Mouse (Mus musculus) spleen, adult 2 months (tissue): Measurements from ENCODE around the gene Rad9a. TPM values are rescaled to one million over a fixed set of nuclear protein-coding genes. Genes with fewer than 3 reads are reported as not detected.
A peak's percentile ranks its signal among the peaks of the same experiment; 100 is the strongest.

Experiments
- DNase-seq, 2 experiments: peaks; one replicate each; pipeline versions ENCODE4 v3.0.0 to v3.0.0-alpha.2; 2012 to 2021; ENCODE audit warnings: low spot score in 2 of 2, low read depth in 1 of 2
- H3K27ac ChIP-seq: fragments of 200-500 bp; 2 replicates; pipeline ENCODE4 v1.5.1; 2012; ENCODE audit warnings: low read length, inconsistent platforms; ENCODE audit not compliant: insufficient read depth
- H3K27me3 ChIP-seq: fragments of 200-500 bp; 2 replicates; pipeline ENCODE4 v1.6.1; 2012; ENCODE audit warnings: mild to moderate bottlenecking, moderate library complexity, low read length, inconsistent platforms; ENCODE audit not compliant: control insufficient read depth, insufficient read depth
- H3K36me3 ChIP-seq: fragments of 200-500 bp; 2 replicates; pipeline ENCODE4 v1.6.1; 2012; ENCODE audit warnings: mild to moderate bottlenecking, low read length, inconsistent platforms; ENCODE audit not compliant: control insufficient read depth, insufficient read depth
- H3K4me1 ChIP-seq: fragments of 200-500 bp; 2 replicates; pipeline ENCODE4 v1.6.1; 2011; ENCODE audit warnings: inconsistent platforms; ENCODE audit not compliant: control insufficient read depth, insufficient read depth, insufficient read length
- H3K4me3 ChIP-seq: fragments of 200-500 bp; 2 replicates; pipeline ENCODE4 v1.5.1; 2011; ENCODE audit warnings: mild to moderate bottlenecking, inconsistent platforms; ENCODE audit not compliant: insufficient read depth, insufficient read length; ENCODE audit errors: extremely low read depth
- CTCF ChIP-seq: fragments of 200-500 bp; IDR thresholded peaks from 2 replicates; pipeline ENCODE4 v1.5.1; 2011; ENCODE audit warnings: mild to moderate bottlenecking, inconsistent platforms; ENCODE audit not compliant: insufficient read depth, insufficient read length, insufficient replicate concordance; ENCODE audit errors: extremely low read depth
- POLR2A ChIP-seq: fragments of 200-500 bp; IDR thresholded peaks from 2 replicates; pipeline ENCODE4 v1.6.1; 2011; ENCODE audit warnings: low read depth, low read length, inconsistent platforms
- WGBS: fragments of 180-500 bp; shearing (Covaris S2); methylation state at CpG from one replicate; pipeline ENCODE4 v1.1.7; 2018; 5-methylcytosine and 5-hydroxymethylcytosine counted together
- polyA plus RNA-seq: library from polyadenylated mRNA; depleted of rRNA; stranded (reverse); fragments of >200 nt; gene quantifications from 2 replicates; pipeline ENCODE4 v1.2.3, GENCODE M21; 2012

Rad9a gene
- polyA plus RNA-seq, 1 experiment, result 53.1 TPM

GRCm38 (mm10) chr19:4156771-4157170 lies 44.7 kb downstream of the Rad9a start:
- DNase-seq, result no peak
- H3K4me3 ChIP-seq, result no peak overlapping the region
- no peaks in the 10 kb centered on the region for H3K27me3 ChIP-seq
- TF ChIP-seq CTCF (no peak), POLR2A (no peak)
- peaks cover 36% of the 10 kb centered on the region for H3K36me3 ChIP-seq
- H3K4me1 ChIP-seq, result peaks cover 13% of the 10 kb centered on the region; the same call in 1 of the 2 replicates
- 87% methylated on average over 12 of the region's 12 CpGs for WGBS
- H3K27ac ChIP-seq, result no peak overlapping the region; the same call in 1 of the 2 replicates

- Histone ChIP-seq H3K36me3 (peaks cover 39% of the 10 kb centered on the region), H3K27ac (peak overlapping the region; percentile 96), H3K4me1 (peaks cover 13% of the 10 kb centered on the region; the same call in 1 of the 2 replicates), H3K27me3 (no peaks in the 10 kb centered on the region), H3K4me3 (peak overlapping the region; percentile 80)
- TF ChIP-seq CTCF, result no peak
- no peak for TF ChIP-seq POLR2A
- DNase-seq, result no peak
- 20% methylated on average over 20 of the region's 20 CpGs for WGBS
Measured at GRCm38 (mm10) chr19:4156073-4156579, 45.3 kb downstream of the Rad9a start.

GRCm38 (mm10) chr19:4155223-4156072 lies 46.0 kb downstream of the Rad9a start:
- Histone ChIP-seq H3K36me3 (peaks cover 42% of the 10 kb centered on the region), H3K4me3 (peak overlapping the region; percentile 80), H3K27me3 (no peaks in the 10 kb centered on the region), H3K4me1 (peaks cover 16% of the 10 kb centered on the region; the same call in 1 of the 2 replicates), H3K27ac (peak overlapping the region; percentile 96)
- WGBS, result 17% methylated on average over 6 of the region's 6 CpGs
- no peak for TF ChIP-seq CTCF
- peak; percentile 82 for TF ChIP-seq POLR2A
- peak in 1 of 2 experiments; percentile 63 for DNase-seq

DNA sequence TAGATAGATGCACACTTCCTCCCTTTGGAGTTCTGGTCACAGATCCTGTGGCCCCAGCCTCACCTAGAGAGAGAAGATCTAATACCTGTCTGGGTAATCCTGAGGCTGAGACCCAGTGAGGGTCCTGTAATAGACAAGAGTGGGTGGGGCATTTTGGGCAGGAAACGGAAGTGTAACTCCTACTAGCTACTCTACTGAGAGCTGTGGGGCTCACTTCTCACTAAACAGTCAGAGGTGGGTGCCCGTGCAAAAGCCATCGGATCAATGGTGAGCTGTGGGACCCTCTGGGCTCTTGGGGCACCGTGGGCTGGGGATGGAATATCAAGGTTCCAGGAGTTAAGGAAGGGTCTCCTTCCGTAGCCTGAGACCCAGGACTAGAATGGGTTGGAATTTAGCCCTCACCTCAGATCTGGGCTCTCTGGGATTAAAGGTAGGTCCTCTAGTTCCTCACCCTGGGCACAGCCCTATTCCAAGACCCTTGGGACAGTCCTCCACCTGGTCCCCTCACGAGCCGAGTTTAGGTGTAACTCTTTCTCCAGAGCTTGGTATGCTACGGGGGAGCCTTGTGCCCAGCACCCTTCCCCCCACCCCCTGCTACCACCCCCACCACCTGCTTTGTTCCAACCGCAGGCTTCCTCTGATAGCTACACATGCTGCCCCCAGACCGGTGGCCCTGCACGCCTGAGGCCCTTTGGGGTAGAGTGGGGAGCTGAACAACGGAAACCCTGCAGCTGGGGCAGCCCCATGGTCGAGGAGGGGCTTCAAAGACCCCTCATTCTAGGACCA lies 46.8 kb downstream of the Rad9a start:
- TF ChIP-seq POLR2A (peak; percentile 97), CTCF (no peak)
- WGBS, result 9% methylated on average over 13 of the region's 13 CpGs
- Histone ChIP-seq H3K4me3 (peak overlapping the region; percentile 80), H3K27me3 (no peaks in the 10 kb centered on the region), H3K27ac (peak overlapping the region; percentile 97), H3K36me3 (peaks cover 45% of the 10 kb centered on the region), H3K4me1 (peaks cover 22% of the 10 kb centered on the region; the same call in 1 of the 2 replicates)
- DNase-seq, result peak in 1 of 2 experiments; percentile 84

DNA sequence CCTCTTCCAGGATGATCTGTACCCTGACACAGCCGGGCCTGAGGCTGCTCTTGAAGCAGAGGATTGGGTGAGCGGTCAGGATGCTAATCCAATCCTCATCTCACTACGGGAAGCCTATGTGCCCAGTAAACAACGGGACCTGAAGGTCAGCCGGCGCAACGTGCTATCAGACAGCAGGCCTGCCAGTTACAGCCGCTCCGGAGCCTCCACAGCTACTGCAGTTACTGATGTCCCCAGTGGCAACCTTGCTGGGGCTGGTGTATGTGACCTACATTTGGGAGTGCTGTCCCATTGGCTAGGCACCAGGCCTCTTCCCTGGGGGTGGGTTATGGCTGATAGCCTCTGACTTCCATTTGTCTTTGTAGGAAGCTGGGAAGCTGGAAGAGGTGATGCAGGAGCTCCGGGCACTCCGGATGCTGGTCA lies 48.2 kb downstream of the Rad9a start, which contains the start of gene Ptprcap:
Gene Ptprcap (plus strand): TSS at position 373 of the 423 bp plus-strand sequence.
- peak within 1 kb of the TSS; percentile 97 for H3K27ac ChIP-seq
- 92% methylated on average over 11 of the region's 11 CpGs for WGBS
- H3K4me3 ChIP-seq, result peak within 1 kb of the TSS; percentile 80
- TF ChIP-seq POLR2A (no peak), CTCF (no peak)
- no peak for DNase-seq
- peaks cover 42% of the 10 kb centered on the region for H3K36me3 ChIP-seq
- no peaks in the 10 kb centered on the region for H3K27me3 ChIP-seq
- H3K4me1 ChIP-seq, result peaks cover 25% of the 10 kb centered on the region; the same call in 1 of the 2 replicates

GRCm38 (mm10) chr19:4152445-4153231 lies 48.8 kb downstream of the Rad9a start:
- Histone ChIP-seq H3K27me3 (no peaks in the 10 kb centered on the region), H3K36me3 (peaks cover 42% of the 10 kb centered on the region), H3K4me1 (peaks cover 29% of the 10 kb centered on the region), H3K4me3 (no peak overlapping the region), H3K27ac (no peak overlapping the region)
- WGBS, result 94% methylated on average over 8 of the region's 8 CpGs
- no peak for TF ChIP-seq CTCF
- no peak for TF ChIP-seq POLR2A
- DNase-seq, result no peak
